Mouse (Mus musculus): ENCODE measurements at regions not wholly inside any gene's neighbourhood (a gene's known extent, or its start where the extent isn't known, plus 50 kb on each side); places are given as distances from the start of the nearest gene placed in this dataset.

- Histone ChIP-seq H3K27me3 (ENCODE audit: control insufficient read depth, insufficient read depth, low read length) (no peaks in the 10 kb centered on the region), H3K4me2 (replicated peaks; ENCODE audit: low read depth, low read length, severe bottlenecking) (no peak overlapping the region), H3K27ac (replicated peaks; ENCODE audit: low read depth, low read length) (no peak overlapping the region), H3K9me3 (ENCODE audit: control insufficient read depth, low read length) (no peaks in the 10 kb centered on the region), H3K4me1 (ENCODE audit: control insufficient read depth, insufficient read depth, low read length) (no peaks in the 10 kb centered on the region), H3K4me3 (replicated peaks; ENCODE audit: low read length) (no peak overlapping the region), H3K36me3 (ENCODE audit: control insufficient read depth, insufficient read depth, low read length) (no peaks in the 10 kb centered on the region), H3K9ac (ENCODE audit: low read depth, low read length, severe bottlenecking) (no peak overlapping the region)
- TF ChIP-seq POLR2A (IDR thresholded peaks at IDR 0.05; ENCODE audit: borderline replicate concordance, extremely low read depth, insufficient read depth, insufficient read length), result no peak
- 59% methylated on average over 8 of the region's 8 CpGs for WGBS
- DNase-seq (ENCODE audit: low spot score), result no peak
- no peak for ATAC-seq (ENCODE audit: low FRiP score, low read depth)
These were observed 111.6 kb downstream of the Lrrc30 start for GRCm38 (mm10) chr17:67520848-67521411.

GRCm38 (mm10) chr17:67515601-67516147 is 116.8 kb downstream of the Lrrc30 start:
- Histone ChIP-seq H3K4me3 (replicated peaks; ENCODE audit: low read length) (no peak overlapping the region), H3K27me3 (ENCODE audit: control insufficient read depth, insufficient read depth, low read length) (no peaks in the 10 kb centered on the region), H3K9ac (ENCODE audit: low read depth, low read length, severe bottlenecking) (no peak overlapping the region), H3K4me1 (ENCODE audit: control insufficient read depth, insufficient read depth, low read length) (no peaks in the 10 kb centered on the region), H3K9me3 (ENCODE audit: control insufficient read depth, low read length) (no peaks in the 10 kb centered on the region), H3K4me2 (replicated peaks; ENCODE audit: low read depth, low read length, severe bottlenecking) (no peak overlapping the region), H3K36me3 (ENCODE audit: control insufficient read depth, insufficient read depth, low read length) (no peaks in the 10 kb centered on the region), H3K27ac (replicated peaks; ENCODE audit: low read depth, low read length) (no peak overlapping the region)
- no peak for ATAC-seq (ENCODE audit: low FRiP score, low read depth)
- DNase-seq (ENCODE audit: low spot score), result no peak
- no peak for TF ChIP-seq POLR2A (IDR thresholded peaks at IDR 0.05; ENCODE audit: borderline replicate concordance, extremely low read depth, insufficient read depth, insufficient read length)
- 75% methylated on average over 7 of the region's 7 CpGs for whole genome bisulfite sequencing

GRCm38 (mm10) chr17:67514387-67515241 is 117.9 kb downstream of the Lrrc30 start:
- Histone ChIP-seq H3K9ac (ENCODE audit: low read depth, low read length, severe bottlenecking) (no peak overlapping the region), H3K27me3 (ENCODE audit: control insufficient read depth, insufficient read depth, low read length) (no peaks in the 10 kb centered on the region), H3K4me1 (ENCODE audit: control insufficient read depth, insufficient read depth, low read length) (no peaks in the 10 kb centered on the region), H3K27ac (replicated peaks; ENCODE audit: low read depth, low read length) (no peak overlapping the region), H3K4me3 (replicated peaks; ENCODE audit: low read length) (no peak overlapping the region), H3K36me3 (ENCODE audit: control insufficient read depth, insufficient read depth, low read length) (no peaks in the 10 kb centered on the region), H3K4me2 (replicated peaks; ENCODE audit: low read depth, low read length, severe bottlenecking) (no peak overlapping the region), H3K9me3 (ENCODE audit: control insufficient read depth, low read length) (no peaks in the 10 kb centered on the region)
- no peak for TF ChIP-seq POLR2A (IDR thresholded peaks at IDR 0.05; ENCODE audit: borderline replicate concordance, extremely low read depth, insufficient read depth, insufficient read length)
- DNase-seq (ENCODE audit: low spot score), result no peak
- no peak for ATAC-seq (ENCODE audit: low FRiP score, low read depth)
- WGBS, result 64% methylated on average over 9 of the region's 9 CpGs

GRCm38 (mm10) chr17:67512699-67513450 is 119.6 kb downstream of the Lrrc30 start:
- H3K36me3 ChIP-seq (ENCODE audit: control insufficient read depth, insufficient read depth, low read length), result no peaks in the 10 kb centered on the region
- H3K4me1 ChIP-seq (ENCODE audit: control insufficient read depth, insufficient read depth, low read length), result no peaks in the 10 kb centered on the region
- DNase-seq (ENCODE audit: low spot score) (peak; percentile 48), ATAC-seq (ENCODE audit: low FRiP score, low read depth) (no peak)
- 76% methylated on average over 6 of the region's 6 CpGs for WGBS
- H3K9me3 ChIP-seq (ENCODE audit: control insufficient read depth, low read length), result no peaks in the 10 kb centered on the region
- no peaks in the 10 kb centered on the region for H3K27me3 ChIP-seq (ENCODE audit: control insufficient read depth, insufficient read depth, low read length)
- no peak overlapping the region for H3K4me3 ChIP-seq (replicated peaks; ENCODE audit: low read length)
- H3K27ac ChIP-seq (replicated peaks; ENCODE audit: low read depth, low read length), result no peak overlapping the region
- TF ChIP-seq POLR2A (IDR thresholded peaks at IDR 0.05; ENCODE audit: borderline replicate concordance, extremely low read depth, insufficient read depth, insufficient read length), result no peak
- no peak overlapping the region for H3K4me2 ChIP-seq (replicated peaks; ENCODE audit: low read depth, low read length, severe bottlenecking)
- H3K9ac ChIP-seq (ENCODE audit: low read depth, low read length, severe bottlenecking), result no peak overlapping the region

GRCm38 (mm10) chr17:67512008-67512407 is 120.5 kb downstream of the Lrrc30 start:
- Histone ChIP-seq H3K27ac (replicated peaks; ENCODE audit: low read depth, low read length) (no peak overlapping the region), H3K36me3 (ENCODE audit: control insufficient read depth, insufficient read depth, low read length) (no peaks in the 10 kb centered on the region), H3K9me3 (ENCODE audit: control insufficient read depth, low read length) (no peaks in the 10 kb centered on the region), H3K4me2 (replicated peaks; ENCODE audit: low read depth, low read length, severe bottlenecking) (no peak overlapping the region), H3K4me3 (replicated peaks; ENCODE audit: low read length) (no peak overlapping the region), H3K4me1 (ENCODE audit: control insufficient read depth, insufficient read depth, low read length) (no peaks in the 10 kb centered on the region), H3K9ac (ENCODE audit: low read depth, low read length, severe bottlenecking) (no peak overlapping the region), H3K27me3 (ENCODE audit: control insufficient read depth, insufficient read depth, low read length) (no peaks in the 10 kb centered on the region)
- ATAC-seq (ENCODE audit: low FRiP score, low read depth), result no peak
- WGBS, result 69% methylated on average over 6 of the region's 6 CpGs
- no peak for DNase-seq (ENCODE audit: low spot score)
- no peak for TF ChIP-seq POLR2A (IDR thresholded peaks at IDR 0.05; ENCODE audit: borderline replicate concordance, extremely low read depth, insufficient read depth, insufficient read length)
